Mouse (Mus musculus): Measurements from ENCODE around the gene Spata2. TPM values are rescaled to one million over a fixed set of nuclear protein-coding genes. Genes with fewer than 3 reads are reported as not detected.

Gene Spata2
- polyA plus RNA-seq, 1 experiment from 2014 or later, result 11.5 TPM

GRCm38 (mm10) chr2:167506546-167507260 is 14.0 kb upstream of the Spata2 start:
- 79% methylated on average over 10 of the region's 10 CpGs for WGBS
- 0 out of 2 replicates have a peak, but pooled peaks cover 3% of the 10 kb centered on the region for H3K4me1 ChIP-seq (replicated peaks; ENCODE audit: control insufficient read depth, insufficient read depth, low read length)

GRCm38 (mm10) chr2:167505127-167505526 is 12.4 kb upstream of the Spata2 start:
- peaks cover 23% of the 10 kb centered on the region for H3K36me3 ChIP-seq (ENCODE audit: control insufficient read depth, insufficient read depth)
- no peaks in the 10 kb centered on the region for H3K9me3 ChIP-seq (ENCODE audit: control insufficient read depth)
- 0 out of 2 replicates have a peak, but pooled peaks cover 3% of the 10 kb centered on the region for H3K4me1 ChIP-seq (replicated peaks; ENCODE audit: control insufficient read depth, insufficient read depth, low read length)
- no peak for TF ChIP-seq CTCF (IDR thresholded peaks at IDR 0.05; ENCODE audit: low read depth)
- ATAC-seq, result peak; percentile 20; the same call in 1 of the 2 replicates
- H3K9ac ChIP-seq (ENCODE audit: low read depth, low read length), result no peak overlapping the region
- peak overlapping the region; percentile 90 for H3K4me3 ChIP-seq (ENCODE audit: low read depth, low read length)
- 37% methylated on average over 3 of the region's 3 CpGs for WGBS
- H3K27ac ChIP-seq (ENCODE audit: low read depth, low read length), result peak overlapping the region; percentile 98
- no peaks in the 10 kb centered on the region for H3K27me3 ChIP-seq (replicated peaks; ENCODE audit: control insufficient read depth, insufficient read depth, low read length)
- peak overlapping the region; percentile 81 for H3K4me2 ChIP-seq (replicated peaks; ENCODE audit: low read depth)

More at GRCm38 (mm10) chr2:167506546-167507260, 14.0 kb upstream of the Spata2 start:
- no peak for ATAC-seq
- H3K27me3 ChIP-seq (replicated peaks; ENCODE audit: control insufficient read depth, insufficient read depth, low read length), result no peaks in the 10 kb centered on the region
- H3K36me3 ChIP-seq (ENCODE audit: control insufficient read depth, insufficient read depth), result peaks cover 37% of the 10 kb centered on the region
- no peak overlapping the region for H3K9ac ChIP-seq (ENCODE audit: low read depth, low read length)
- H3K9me3 ChIP-seq (ENCODE audit: control insufficient read depth), result no peaks in the 10 kb centered on the region
- H3K4me3 ChIP-seq (ENCODE audit: low read depth, low read length), result no peak overlapping the region
- no peak overlapping the region for H3K4me2 ChIP-seq (replicated peaks; ENCODE audit: low read depth)
- H3K27ac ChIP-seq (ENCODE audit: low read depth, low read length), result no peak overlapping the region
- TF ChIP-seq CTCF (IDR thresholded peaks at IDR 0.05; ENCODE audit: low read depth), result no peak

GRCm38 (mm10) chr2:167503896-167504349 is 11.2 kb upstream of the Spata2 start:
- no peak for TF ChIP-seq CTCF (IDR thresholded peaks at IDR 0.05; ENCODE audit: low read depth)
- WGBS, result under 1% methylated on average over 29 of the region's 32 CpGs
- H3K27ac ChIP-seq (ENCODE audit: low read depth, low read length), result peak overlapping the region; percentile 98
- peak overlapping the region; percentile 93 for H3K9ac ChIP-seq (ENCODE audit: low read depth, low read length)
- H3K4me3 ChIP-seq (ENCODE audit: low read depth, low read length), result peak overlapping the region; percentile 90
- peak; percentile 50 for ATAC-seq
- no peaks in the 10 kb centered on the region for H3K27me3 ChIP-seq (replicated peaks; ENCODE audit: control insufficient read depth, insufficient read depth, low read length)
- H3K36me3 ChIP-seq (ENCODE audit: control insufficient read depth, insufficient read depth), result peaks cover 19% of the 10 kb centered on the region
- H3K4me2 ChIP-seq (replicated peaks; ENCODE audit: low read depth), result peak overlapping the region; percentile 81
- H3K4me1 ChIP-seq (replicated peaks; ENCODE audit: control insufficient read depth, insufficient read depth, low read length), result 0 out of 2 replicates have a peak, but pooled peaks cover 3% of the 10 kb centered on the region
- no peaks in the 10 kb centered on the region for H3K9me3 ChIP-seq (ENCODE audit: control insufficient read depth)

GRCm38 (mm10) chr2:167503253-167503895 is 10.7 kb upstream of the Spata2 start:
- H3K4me1 ChIP-seq (replicated peaks; ENCODE audit: control insufficient read depth, insufficient read depth, low read length), result 0 out of 2 replicates have a peak, but pooled peaks cover 3% of the 10 kb centered on the region
- H3K9me3 ChIP-seq (ENCODE audit: control insufficient read depth), result no peaks in the 10 kb centered on the region
- peak; percentile 32; the same call in 1 of the 2 replicates for TF ChIP-seq CTCF (IDR thresholded peaks at IDR 0.05; ENCODE audit: low read depth)
- peak overlapping the region; percentile 93 for H3K9ac ChIP-seq (ENCODE audit: low read depth, low read length)
- peak overlapping the region; percentile 81 for H3K4me2 ChIP-seq (replicated peaks; ENCODE audit: low read depth)
- peak overlapping the region; percentile 90 for H3K4me3 ChIP-seq (ENCODE audit: low read depth, low read length)
- H3K36me3 ChIP-seq (ENCODE audit: control insufficient read depth, insufficient read depth), result peaks cover 14% of the 10 kb centered on the region
- no peaks in the 10 kb centered on the region for H3K27me3 ChIP-seq (replicated peaks; ENCODE audit: control insufficient read depth, insufficient read depth, low read length)
- peak overlapping the region; percentile 98 for H3K27ac ChIP-seq (ENCODE audit: low read depth, low read length)
- peak; percentile 61 for ATAC-seq
- WGBS, result under 1% methylated on average over 78 of the region's 85 CpGs

- 0 out of 2 replicates have a peak, but pooled peaks cover 3% of the 10 kb centered on the region for H3K4me1 ChIP-seq (replicated peaks; ENCODE audit: control insufficient read depth, insufficient read depth, low read length)
- peak overlapping the region; percentile 98 for H3K27ac ChIP-seq (ENCODE audit: low read depth, low read length)
- 29% methylated on average over 13 of the region's 13 CpGs for WGBS
- peak; percentile 68 for ATAC-seq
- no peaks in the 10 kb centered on the region for H3K9me3 ChIP-seq (ENCODE audit: control insufficient read depth)
- no peaks in the 10 kb centered on the region for H3K27me3 ChIP-seq (replicated peaks; ENCODE audit: control insufficient read depth, insufficient read depth, low read length)
- TF ChIP-seq CTCF (IDR thresholded peaks at IDR 0.05; ENCODE audit: low read depth), result no peak; the same call in 1 of the 2 replicates
- peaks cover 9% of the 10 kb centered on the region for H3K36me3 ChIP-seq (ENCODE audit: control insufficient read depth, insufficient read depth)
- peak overlapping the region; percentile 81 for H3K4me2 ChIP-seq (replicated peaks; ENCODE audit: low read depth)
- H3K9ac ChIP-seq (ENCODE audit: low read depth, low read length), result peak overlapping the region; percentile 93
- peak overlapping the region; percentile 90 for H3K4me3 ChIP-seq (ENCODE audit: low read depth, low read length)
These were observed 10.0 kb upstream of the Spata2 start for GRCm38 (mm10) chr2:167502554-167503252.

GRCm38 (mm10) chr2:167497272-167497671 is 4.6 kb upstream of the Spata2 start:
- Histone ChIP-seq H3K9me3 (ENCODE audit: control insufficient read depth) (no peaks in the 10 kb centered on the region), H3K9ac (ENCODE audit: low read depth, low read length) (no peak overlapping the region), H3K4me2 (replicated peaks; ENCODE audit: low read depth) (no peak overlapping the region), H3K27ac (ENCODE audit: low read depth, low read length) (no peak overlapping the region), H3K4me3 (ENCODE audit: low read depth, low read length) (no peak overlapping the region), H3K4me1 (replicated peaks; ENCODE audit: control insufficient read depth, insufficient read depth, low read length) (no peaks in the 10 kb centered on the region), H3K36me3 (ENCODE audit: control insufficient read depth, insufficient read depth) (no peaks in the 10 kb centered on the region), H3K27me3 (replicated peaks; ENCODE audit: control insufficient read depth, insufficient read depth, low read length) (no peaks in the 10 kb centered on the region)
- TF ChIP-seq CTCF (IDR thresholded peaks at IDR 0.05; ENCODE audit: low read depth), result peak; percentile 79
- WGBS, result 67% methylated on average over 5 of the region's 5 CpGs
- ATAC-seq, result no peak

Measured in intestine, postnatal 0 days (tissue).